Mouse (Mus musculus) hindbrain, embryonic 12.5 days (tissue): ENCODE measurements around the gene Psmc5. TPM values are rescaled to one million over a fixed set of nuclear protein-coding genes. Genes with fewer than 3 reads are reported as not detected.

Experiments used
- polyA plus RNA-seq: library from polyadenylated mRNA; unstranded; fragments of >200 nt; fragmentation: Nextera tagmentation; extraction: Ambion mirVana; gene quantifications from 2 replicates; pipeline ENCODE4 v1.2.1, GENCODE M21; 2016

Gene Psmc5
- polyA plus RNA-seq, 1 experiment from 2014 or later, result 314 TPM

Other genes with a start within 250 kb of the Psmc5 start
- 0.85 and 1.2 TPM in 2 replicates for gene Kcnh6, start 248.0 kb upstream of the Psmc5 start, polyA plus RNA-seq
- gene Dcaf7, start 219.3 kb upstream of the Psmc5 start, polyA plus RNA-seq, result 122 and 136 TPM in 2 replicates
- gene Taco1, start 190.1 kb upstream of the Psmc5 start, polyA plus RNA-seq, result 9.0 and 9.2 TPM in 2 replicates
- 27.0 and 27.9 TPM in 2 replicates for gene Map3k3, start 171.5 kb upstream of the Psmc5 start, polyA plus RNA-seq
- 0.93 and 1.0 TPM in 2 replicates for gene Gm10840, start 95.3 kb upstream of the Psmc5 start, polyA plus RNA-seq
- gene Limd2, start 95.3 kb upstream of the Psmc5 start, polyA plus RNA-seq, result 302 and 316 TPM in 2 replicates
- 33.9 and 38.7 TPM in 2 replicates for gene Strada, start 54.0 kb upstream of the Psmc5 start, polyA plus RNA-seq
- 86.8 and 96.3 TPM in 2 replicates for gene Ccdc47, start 39.8 kb upstream of the Psmc5 start, polyA plus RNA-seq
- gene Ddx42, start 39.2 kb upstream of the Psmc5 start, polyA plus RNA-seq, result 111 and 117 TPM in 2 replicates
- gene Ftsj3, start 75 bp upstream of the Psmc5 start, polyA plus RNA-seq, result 52.5 and 53.4 TPM in 2 replicates
- gene Smarcd2, start 16.8 kb downstream of the Psmc5 start, polyA plus RNA-seq, result 35.1 and 35.9 TPM in 2 replicates
- 0.15 and 0.29 TPM in 2 replicates for gene Tcam1, start 20.5 kb downstream of the Psmc5 start, polyA plus RNA-seq
- not detected in 2 replicates for gene Gh, start 45.7 kb downstream of the Psmc5 start, polyA plus RNA-seq
- 0.94 and 1.2 TPM in 2 replicates for gene Cd79b, start 58.6 kb downstream of the Psmc5 start, polyA plus RNA-seq
- 0.04 TPM in 1 of 2 replicates, not detected in the other for gene Scn4a, start 97.1 kb downstream of the Psmc5 start, polyA plus RNA-seq
- not detected in 2 replicates for gene Prr29, start 109.3 kb downstream of the Psmc5 start, polyA plus RNA-seq
- gene Icam2, start 131.9 kb downstream of the Psmc5 start, polyA plus RNA-seq, result 11.8 and 14.2 TPM in 2 replicates
- gene Ern1, start 231.7 kb downstream of the Psmc5 start, polyA plus RNA-seq, result 7.9 and 8.3 TPM in 2 replicates